Mouse (Mus musculus) erythroblast, embryonic 14.5 days (primary cell): Measurements from ENCODE around the gene Tmem72.

Experiments used
- GATA1 ChIP-seq: IDR thresholded peaks from 2 replicates; pipeline ENCODE4 v1.6.1; 2012; ENCODE audit warnings: low read length, inconsistent platforms, mixed read lengths
- TAL1 ChIP-seq: IDR thresholded peaks from 3 replicates; pipeline ENCODE4 v1.6.1; 2012; ENCODE audit warnings: low read length, inconsistent platforms, mixed read lengths

DNA sequence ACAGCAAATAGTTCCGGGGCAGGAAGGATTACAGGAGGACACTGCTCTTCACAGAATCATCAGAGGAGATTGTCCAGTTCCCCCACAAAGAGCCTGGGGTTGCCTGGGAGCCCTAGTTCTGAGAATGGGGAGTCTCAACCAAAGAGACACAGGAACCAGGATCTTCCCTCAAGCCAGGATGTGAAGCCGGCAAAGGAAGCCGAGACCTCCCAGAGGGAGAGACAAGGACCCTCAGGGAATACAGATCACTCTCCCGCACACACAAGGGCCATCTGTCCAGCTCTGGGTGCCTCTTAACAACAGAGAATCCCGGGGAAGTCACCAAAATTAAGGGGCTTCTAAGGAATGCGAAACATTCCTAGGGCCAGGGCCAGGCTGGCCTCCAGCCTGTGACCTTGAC, 39.4 kb downstream of the Tmem72 start:
- no peak for TF ChIP-seq GATA1
- TF ChIP-seq TAL1, result no peak
